Mouse (Mus musculus) lung, postnatal 0 days (tissue): ENCODE data around the gene Fras1.

Experiments used
- CTCF ChIP-seq: IDR thresholded peaks from 2 replicates; pipeline ENCODE4 v1.5.1; 2016; ENCODE audit warnings: antibody characterized with exemption, mild to moderate bottlenecking
- EP300 ChIP-seq: IDR thresholded peaks from 2 replicates; pipeline ENCODE4 v1.6.1; 2016; ENCODE audit warnings: antibody characterized with exemption, mild to moderate bottlenecking, control low read depth

DNA sequence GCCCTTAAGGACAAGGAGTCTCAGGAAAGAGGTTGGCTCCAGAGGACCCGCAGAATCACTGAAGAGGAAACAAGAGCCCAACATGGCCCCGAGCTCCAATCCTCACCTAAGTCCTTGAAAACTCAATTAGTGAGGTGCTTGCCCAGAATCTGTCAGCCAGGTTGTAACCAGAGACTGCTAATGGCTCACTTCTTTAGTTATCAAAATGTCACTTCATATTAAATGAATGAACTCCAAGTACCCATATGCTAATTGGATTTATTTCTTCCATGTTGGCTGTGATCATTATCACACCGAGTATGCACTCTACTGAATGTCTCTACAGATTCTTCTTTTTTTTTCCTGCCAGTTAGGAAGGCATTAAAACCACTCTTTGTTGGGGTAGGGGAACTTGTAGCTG, 47.8 kb downstream of the Fras1 start:
- TF ChIP-seq CTCF = no peak
- TF ChIP-seq EP300 = no peak
